Mouse (Mus musculus): ENCODE results near the gene Cbarp. TPM values are rescaled to one million over a fixed set of nuclear protein-coding genes. Genes with fewer than 3 reads are reported as not detected.

Gene Cbarp
- total and polyA plus RNA-seq, 2 experiments from 2014 or later, result 1.1 to 5.9 TPM

GRCm38 (mm10) chr10:80160455-80161371, 20.1 kb upstream of the Cbarp start:
- H3K4me1 ChIP-seq (ENCODE audit: control insufficient read depth, insufficient read depth), result peaks cover 65% of the 10 kb centered on the region
- ATAC-seq (ENCODE audit: insufficient read depth, low read depth), result peak; percentile 10
- DNase-seq (ENCODE audit: low spot score), result peak; percentile 82

GRCm38 (mm10) chr10:80159561-80160454, 19.2 kb upstream of the Cbarp start:
- under 1% methylated on average over 54 of the region's 55 CpGs for whole genome bisulfite sequencing
- ATAC-seq (ENCODE audit: insufficient read depth, low read depth) (peak; percentile 82), DNase-seq (ENCODE audit: low spot score) (peak; percentile 99)
- Histone ChIP-seq H3K27me3 (ENCODE audit: control insufficient read depth, insufficient read depth, low read length) (no peaks in the 10 kb centered on the region), H3K27ac (ENCODE audit: low read depth) (peak overlapping the region; percentile 95), H3K4me1 (ENCODE audit: control insufficient read depth, insufficient read depth) (peaks cover 59% of the 10 kb centered on the region), H3K9ac (replicated peaks; ENCODE audit: low read depth, low read length) (no peak overlapping the region), H3K4me3 (ENCODE audit: low read depth, low read length) (peak overlapping the region; percentile 37), H3K9me3 (replicated peaks; ENCODE audit: control insufficient read depth, low read length) (no peaks in the 10 kb centered on the region), H3K4me2 (ENCODE audit: low read depth, low read length) (peak overlapping the region; percentile 65), H3K36me3 (replicated peaks; ENCODE audit: control insufficient read depth, insufficient read depth, low read length) (peaks cover 30% of the 10 kb centered on the region)
- TF ChIP-seq EP300 (IDR thresholded peaks at IDR 0.05; ENCODE audit: low read depth) (peak; percentile 24), CTCF (IDR thresholded peaks at IDR 0.05; ENCODE audit: low read depth) (no peak)

More at GRCm38 (mm10) chr10:80160455-80161371, 20.1 kb upstream of the Cbarp start:
- no peak; the same call in 1 of the 2 replicates for TF ChIP-seq CTCF (IDR thresholded peaks at IDR 0.05; ENCODE audit: low read depth)
- TF ChIP-seq EP300 (IDR thresholded peaks at IDR 0.05; ENCODE audit: low read depth), result peak; percentile 17; the same call in 1 of the 2 replicates
- peak overlapping the region; percentile 65 for H3K4me2 ChIP-seq (ENCODE audit: low read depth, low read length)
- peak overlapping the region; percentile 37 for H3K4me3 ChIP-seq (ENCODE audit: low read depth, low read length)
- H3K9ac ChIP-seq (replicated peaks; ENCODE audit: low read depth, low read length), result peak overlapping the region; percentile 60
- H3K27me3 ChIP-seq (ENCODE audit: control insufficient read depth, insufficient read depth, low read length), result no peaks in the 10 kb centered on the region
- no peaks in the 10 kb centered on the region for H3K9me3 ChIP-seq (replicated peaks; ENCODE audit: control insufficient read depth, low read length)
- peaks cover 21% of the 10 kb centered on the region for H3K36me3 ChIP-seq (replicated peaks; ENCODE audit: control insufficient read depth, insufficient read depth, low read length)
- peak overlapping the region; percentile 95 for H3K27ac ChIP-seq (ENCODE audit: low read depth)
- WGBS, result 2% methylated on average over 33 of the region's 33 CpGs

GRCm38 (mm10) chr10:80159021-80159560, 18.5 kb upstream of the Cbarp start:
- H3K4me3 ChIP-seq (ENCODE audit: low read depth, low read length), result peak overlapping the region; percentile 37
- H3K27ac ChIP-seq (ENCODE audit: low read depth), result peak overlapping the region; percentile 95
- ATAC-seq (ENCODE audit: insufficient read depth, low read depth) (no peak; the same call in 1 of the 2 replicates), DNase-seq (ENCODE audit: low spot score) (peak; percentile 38)
- H3K4me2 ChIP-seq (ENCODE audit: low read depth, low read length), result peak overlapping the region; percentile 65
- TF ChIP-seq EP300 (IDR thresholded peaks at IDR 0.05; ENCODE audit: low read depth) (no peak), CTCF (IDR thresholded peaks at IDR 0.05; ENCODE audit: low read depth) (no peak)
- H3K9me3 ChIP-seq (replicated peaks; ENCODE audit: control insufficient read depth, low read length), result no peaks in the 10 kb centered on the region
- 6% methylated on average over 12 of the region's 12 CpGs for WGBS
- H3K9ac ChIP-seq (replicated peaks; ENCODE audit: low read depth, low read length), result no peak overlapping the region
- H3K36me3 ChIP-seq (replicated peaks; ENCODE audit: control insufficient read depth, insufficient read depth, low read length), result peaks cover 37% of the 10 kb centered on the region
- H3K27me3 ChIP-seq (ENCODE audit: control insufficient read depth, insufficient read depth, low read length), result no peaks in the 10 kb centered on the region
- H3K4me1 ChIP-seq (ENCODE audit: control insufficient read depth, insufficient read depth), result peaks cover 53% of the 10 kb centered on the region

DNA sequence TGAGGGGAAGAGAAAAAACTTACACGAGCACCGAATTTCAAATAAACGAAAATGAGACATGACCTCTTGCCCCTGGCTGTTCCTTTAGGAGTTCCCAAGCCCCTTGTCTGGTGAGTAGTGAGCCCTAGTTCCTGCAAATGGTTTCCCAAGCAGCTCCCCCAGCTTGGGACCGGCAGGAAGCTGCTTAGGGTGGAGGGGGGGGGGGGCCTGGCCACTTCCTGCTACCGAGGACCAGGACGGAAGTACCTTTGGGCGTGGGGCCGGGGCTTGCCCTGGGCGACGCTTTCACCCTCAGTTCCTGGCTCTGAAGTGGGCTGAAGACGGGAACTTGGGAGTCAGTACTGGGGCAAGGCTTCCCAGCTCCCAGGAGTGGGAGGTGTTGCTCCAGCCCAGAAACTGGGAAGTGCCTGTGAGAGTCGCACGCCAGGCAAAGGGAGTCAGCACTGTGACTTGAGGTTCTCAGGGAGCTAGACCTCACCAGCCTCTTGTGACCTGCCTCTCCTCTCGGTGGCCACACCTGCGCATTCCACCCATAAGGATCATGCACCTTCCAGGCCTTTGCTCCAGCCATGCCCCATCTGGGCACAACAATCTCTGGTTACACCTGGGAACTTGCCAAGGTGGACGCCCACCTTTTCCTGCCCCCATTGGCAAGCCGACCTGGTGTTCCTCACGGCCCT, 17.8 kb upstream of the Cbarp start:
- 13% methylated on average over 18 of the region's 18 CpGs for WGBS
- H3K4me2 ChIP-seq (ENCODE audit: low read depth, low read length), result peak overlapping the region; percentile 65
- DNase-seq (ENCODE audit: low spot score) (peak; percentile 71), ATAC-seq (ENCODE audit: insufficient read depth, low read depth) (peak; percentile 2)
- H3K27me3 ChIP-seq (ENCODE audit: control insufficient read depth, insufficient read depth, low read length), result no peaks in the 10 kb centered on the region
- H3K9ac ChIP-seq (replicated peaks; ENCODE audit: low read depth, low read length), result no peak overlapping the region
- H3K27ac ChIP-seq (ENCODE audit: low read depth), result peak overlapping the region; percentile 95
- H3K9me3 ChIP-seq (replicated peaks; ENCODE audit: control insufficient read depth, low read length), result no peaks in the 10 kb centered on the region
- peaks cover 44% of the 10 kb centered on the region for H3K36me3 ChIP-seq (replicated peaks; ENCODE audit: control insufficient read depth, insufficient read depth, low read length)
- no peak overlapping the region for H3K4me3 ChIP-seq (ENCODE audit: low read depth, low read length)
- TF ChIP-seq EP300 (IDR thresholded peaks at IDR 0.05; ENCODE audit: low read depth), result peak; percentile 25; the same call in 1 of the 2 replicates
- TF ChIP-seq CTCF (IDR thresholded peaks at IDR 0.05; ENCODE audit: low read depth), result no peak
- H3K4me1 ChIP-seq (ENCODE audit: control insufficient read depth, insufficient read depth), result peaks cover 50% of the 10 kb centered on the region
